Mouse (Mus musculus): Measurements from ENCODE around the gene Ppp1r26.
A peak's percentile ranks its signal among the peaks of the same experiment; 100 is the strongest.

Ppp1r26 gene

GRCm38 (mm10) chr2:28446515-28447314 lies at the start of gene Ppp1r26:
Ppp1r26 (plus strand) TSS chr2:28446800.
- peak; percentile 42 to 48 for DNase-seq

GRCm38 (mm10) chr2:28396928-28397327 lies 49.7 kb upstream of the Ppp1r26 start:
- DNase-seq: no peak

GRCm38 (mm10) chr2:28397417-28398119 lies 49.0 kb upstream of the Ppp1r26 start:
- no peak for DNase-seq

GRCm38 (mm10) chr2:28401647-28402046 lies 45.0 kb upstream of the Ppp1r26 start:
- peak; percentile 49 to 51 for DNase-seq

- DNase-seq: peak in 1 of 2 experiments; percentile 15
Measured at GRCm38 (mm10) chr2:28402128-28402527, 44.5 kb upstream of the Ppp1r26 start.

- no peak for DNase-seq
Measured at GRCm38 (mm10) chr2:28407796-28408195, 38.8 kb upstream of the Ppp1r26 start.

- no peak for DNase-seq
Measured at GRCm38 (mm10) chr2:28409144-28409543, 37.5 kb upstream of the Ppp1r26 start.

GRCm38 (mm10) chr2:28409566-28409965 lies 37.0 kb upstream of the Ppp1r26 start:
- DNase-seq: no peak

- no peak for DNase-seq
Measured at GRCm38 (mm10) chr2:28412936-28413335, 33.7 kb upstream of the Ppp1r26 start.

- no peak for DNase-seq
Measured at GRCm38 (mm10) chr2:28414116-28414756, 32.4 kb upstream of the Ppp1r26 start.

GRCm38 (mm10) chr2:28414757-28415137 lies 31.9 kb upstream of the Ppp1r26 start:
- no peak for DNase-seq

GRCm38 (mm10) chr2:28415387-28416024 lies 31.1 kb upstream of the Ppp1r26 start:
- no peak for DNase-seq

GRCm38 (mm10) chr2:28416511-28416910 lies 30.1 kb upstream of the Ppp1r26 start:
- no peak for DNase-seq

- peak; percentile 72 to 79 for DNase-seq
Measured at GRCm38 (mm10) chr2:28418034-28418433, 28.6 kb upstream of the Ppp1r26 start.

GRCm38 (mm10) chr2:28419898-28420297 lies 26.7 kb upstream of the Ppp1r26 start:
- peak; percentile 76 to 83 for DNase-seq

GRCm38 (mm10) chr2:28423167-28423566 lies 23.4 kb upstream of the Ppp1r26 start:
- DNase-seq: peak in 1 of 2 experiments; percentile 25

- no peak for DNase-seq
Measured at GRCm38 (mm10) chr2:28427226-28427625, 19.4 kb upstream of the Ppp1r26 start.

- DNase-seq: no peak
Measured at GRCm38 (mm10) chr2:28430846-28431245, 15.8 kb upstream of the Ppp1r26 start.

- peak; percentile 31 to 48 for DNase-seq
Measured at GRCm38 (mm10) chr2:28432811-28433210, 13.8 kb upstream of the Ppp1r26 start.

- DNase-seq: no peak
Measured at GRCm38 (mm10) chr2:28433512-28433911, 13.1 kb upstream of the Ppp1r26 start.

GRCm38 (mm10) chr2:28435401-28435800 lies 11.2 kb upstream of the Ppp1r26 start:
- no peak for DNase-seq

GRCm38 (mm10) chr2:28440842-28441241 lies 5.8 kb upstream of the Ppp1r26 start:
- no peak for DNase-seq

GRCm38 (mm10) chr2:28445082-28445481 lies 1.5 kb upstream of the Ppp1r26 start:
- no peak for DNase-seq
